Mouse (Mus musculus) R1 (cell line): ENCODE data around the gene Madcam1.
A peak's percentile ranks its signal among the peaks of the same experiment; 100 is the strongest.

ENCODE experiments used
- DNase-seq: peaks from one replicate; pipeline ENCODE4 v3.0.0-alpha.2; 2018; ENCODE audit warnings: low read depth, low spot score

The Madcam1 gene

DNA sequence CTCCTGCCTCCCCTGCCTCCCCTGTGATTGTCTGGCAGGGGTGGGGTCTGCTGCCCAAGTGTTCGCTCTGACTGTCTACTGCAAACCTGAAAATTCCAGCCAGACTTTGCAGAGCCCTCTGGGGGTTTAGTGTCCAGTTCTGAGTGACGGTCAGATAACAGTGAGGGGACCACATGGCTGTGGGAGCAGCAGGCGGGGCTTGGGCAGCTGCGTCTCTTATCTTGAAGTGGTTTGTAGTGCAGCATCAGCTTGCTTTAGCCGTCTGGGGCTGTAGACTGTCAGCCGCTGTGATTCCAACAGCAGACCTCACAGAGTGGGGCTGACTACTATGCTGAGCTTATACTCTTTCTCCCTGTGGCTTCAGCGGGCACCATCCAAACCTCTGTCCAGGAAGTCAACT lies 44.9 kb downstream of the Madcam1 start:
- DNase-seq: no peak

DNA sequence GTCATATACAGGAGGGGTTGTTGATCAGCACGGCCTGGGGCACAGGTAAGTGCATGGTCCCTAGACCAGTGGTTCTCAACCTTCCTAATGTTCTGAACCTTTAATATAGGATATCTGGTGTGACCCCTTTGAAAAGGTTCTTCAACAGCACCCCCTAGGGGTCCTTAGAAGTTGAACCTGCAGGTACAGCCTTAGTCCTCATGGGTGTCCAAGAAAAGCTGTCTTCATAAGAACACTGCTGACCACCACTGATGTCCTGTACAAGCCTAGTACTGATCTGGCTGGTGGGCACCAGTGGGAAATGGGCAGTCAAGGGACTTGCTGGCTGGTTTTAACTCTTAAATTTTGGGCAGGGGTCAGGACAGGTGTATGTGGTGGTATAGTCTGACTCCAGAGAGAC lies 47.7 kb downstream of the Madcam1 start:
- DNase-seq: peak; percentile 78

DNA sequence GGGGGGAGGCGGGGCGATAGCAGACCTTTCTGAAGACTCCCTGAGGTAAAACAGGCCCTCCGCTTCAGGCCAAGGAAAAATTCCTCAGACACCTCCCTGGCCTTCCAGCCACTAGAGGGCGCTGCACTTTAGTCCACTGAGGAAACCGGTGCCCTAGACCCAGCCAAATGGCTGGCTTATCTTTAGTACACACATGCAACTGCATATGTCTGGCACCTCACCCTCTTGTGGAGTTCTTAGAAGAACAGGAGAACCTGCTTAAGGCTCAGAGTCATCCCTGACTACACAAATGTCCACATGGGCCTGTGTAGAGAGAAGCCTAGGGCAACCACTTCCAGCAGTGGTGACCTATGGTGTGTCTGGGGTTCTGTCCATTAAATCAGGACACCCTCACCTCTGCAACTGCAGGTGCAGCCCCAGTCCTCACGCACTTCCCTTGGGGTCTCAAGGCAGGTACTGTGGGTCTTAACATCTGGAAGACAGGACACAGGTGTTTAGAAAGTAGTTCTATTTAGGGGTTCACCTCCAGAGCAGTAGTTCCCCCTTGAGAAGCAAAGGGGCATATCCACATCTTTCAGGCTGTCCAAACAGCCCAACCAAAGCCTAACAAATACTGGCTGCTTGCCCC lies 48.3 kb downstream of the Madcam1 start:
- peak; percentile 92 for DNase-seq

DNA sequence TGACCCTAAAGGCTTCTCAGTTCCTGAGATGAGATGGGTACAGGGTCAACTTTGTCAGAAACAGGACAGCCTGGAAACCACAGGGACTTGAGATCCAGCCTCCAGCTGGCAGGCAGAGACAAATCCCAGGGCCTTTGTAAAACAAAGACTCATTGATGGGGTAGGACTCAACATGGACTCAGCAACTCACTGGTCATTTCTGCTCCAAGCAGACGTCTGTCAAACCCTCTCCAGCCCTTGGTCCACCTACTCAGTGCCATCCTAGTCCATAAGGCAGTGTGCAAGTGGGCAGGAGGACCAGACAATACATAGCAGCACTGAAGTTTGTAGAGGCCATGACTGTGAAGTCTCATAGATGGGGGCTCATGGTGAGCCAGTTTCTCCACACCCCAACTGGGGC lies 48.8 kb downstream of the Madcam1 start:
- DNase-seq: no peak

DNA sequence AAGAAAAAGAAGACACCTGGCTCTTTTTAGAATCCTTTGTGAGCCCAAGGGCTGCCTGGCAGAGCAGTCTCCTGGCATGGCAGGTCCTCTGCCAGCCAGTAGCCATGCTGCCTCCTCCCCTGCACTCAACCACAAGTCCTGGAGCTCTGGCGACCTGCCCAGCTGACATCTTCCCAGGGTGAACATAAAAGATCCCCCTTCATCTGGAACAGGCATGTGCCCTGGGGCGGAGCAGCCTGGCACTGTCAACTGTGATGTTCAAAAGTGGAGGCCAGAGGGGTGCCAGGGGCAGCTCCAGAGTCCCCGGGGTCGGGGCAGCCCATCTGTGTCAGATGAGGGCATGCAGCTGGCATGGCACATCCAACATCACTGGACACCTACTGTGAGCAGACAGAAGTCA lies 50.6 kb downstream of the Madcam1 start:
- no peak for DNase-seq

DNA sequence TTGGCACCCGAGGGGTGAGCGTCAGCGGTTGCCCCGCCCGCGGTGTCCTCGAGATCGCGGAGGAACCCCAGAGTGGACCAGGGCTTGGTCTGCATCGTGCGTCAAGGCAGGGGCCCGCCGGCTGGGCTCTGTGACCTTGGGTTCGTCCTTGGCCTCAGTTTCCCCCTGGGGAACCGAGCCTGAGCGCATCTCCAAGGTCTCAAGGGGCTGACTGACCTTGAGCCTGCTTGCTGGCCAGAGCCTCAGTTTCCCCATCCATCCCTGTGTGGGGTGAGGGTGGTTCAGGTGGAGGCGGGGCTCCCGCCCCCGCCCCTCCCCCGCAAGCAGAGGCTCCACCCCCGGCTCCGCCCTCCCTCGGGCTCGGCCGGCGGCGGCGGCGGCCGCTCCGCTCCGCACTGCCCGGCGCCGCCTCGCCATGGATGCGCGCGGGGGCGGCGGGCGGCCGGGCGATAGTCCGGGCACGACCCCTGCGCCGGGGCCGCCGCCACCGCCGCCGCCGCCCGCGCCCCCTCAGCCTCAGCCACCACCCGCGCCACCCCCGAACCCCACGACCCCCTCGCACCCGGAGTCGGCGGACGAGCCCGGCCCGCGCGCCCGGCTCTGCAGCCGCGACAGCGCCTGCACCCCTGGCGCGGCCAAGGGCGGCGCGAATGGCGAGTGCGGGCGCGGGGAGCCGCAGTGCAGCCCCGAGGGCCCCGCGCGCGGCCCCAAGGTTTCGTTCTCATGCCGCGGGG lies 52.1 kb downstream of the Madcam1 start, which contains the start of gene Hcn2:
Gene Hcn2, plus strand, starts transcription at position 381 of the 734 bp plus-strand sequence.
- no peak for DNase-seq

DNA sequence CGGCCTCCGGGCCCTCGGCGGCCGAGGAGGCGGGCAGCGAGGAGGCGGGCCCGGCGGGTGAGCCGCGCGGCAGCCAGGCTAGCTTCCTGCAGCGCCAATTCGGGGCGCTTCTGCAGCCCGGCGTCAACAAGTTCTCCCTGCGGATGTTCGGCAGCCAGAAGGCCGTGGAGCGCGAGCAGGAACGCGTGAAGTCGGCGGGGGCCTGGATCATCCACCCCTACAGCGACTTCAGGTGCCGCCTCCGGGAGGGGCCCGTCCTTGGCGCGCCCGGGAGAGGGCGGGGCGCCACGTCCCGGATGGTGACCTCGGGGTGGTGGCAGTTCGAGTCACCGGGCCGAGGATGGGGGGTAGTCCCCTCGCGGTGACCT lies 52.6 kb downstream of the Madcam1 start:
- DNase-seq: no peak

DNA sequence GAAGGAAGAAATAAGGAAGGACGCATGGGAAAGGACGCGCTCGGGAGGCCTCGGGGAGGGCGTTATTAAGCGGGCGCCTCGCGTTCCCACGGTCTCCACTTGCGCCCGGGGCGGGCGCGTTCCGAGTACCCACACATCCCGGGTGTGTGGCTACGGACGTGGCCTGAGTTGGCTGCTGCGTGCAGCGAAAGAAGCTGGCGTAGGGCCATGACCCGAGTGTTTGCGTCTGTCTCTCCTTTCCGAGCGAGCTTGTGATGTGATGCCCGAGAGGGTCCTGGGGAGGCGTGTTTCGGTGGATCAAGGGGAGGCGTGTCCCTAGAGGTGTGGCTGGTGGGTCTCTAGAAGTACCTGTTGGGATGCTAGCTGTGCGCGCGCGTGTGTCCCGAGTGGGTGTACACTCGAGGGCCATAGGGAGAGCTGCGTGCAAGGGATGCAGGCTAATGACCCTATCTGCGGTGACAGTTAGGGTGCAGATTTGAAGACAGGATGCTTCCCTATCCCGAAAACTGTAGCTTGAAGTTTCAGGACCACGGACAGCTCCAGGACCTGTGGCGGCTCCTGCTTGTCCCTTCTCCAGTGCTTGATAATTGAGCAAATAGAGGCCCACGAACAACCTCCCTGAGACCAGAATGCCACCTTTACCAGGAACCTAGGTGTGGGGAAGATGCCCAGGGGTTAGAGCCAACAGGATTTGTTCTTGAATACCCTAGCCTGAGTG lies 53.4 kb downstream of the Madcam1 start:
- peak; percentile 85 for DNase-seq
